8 mouse cellular contexts compared by ENCODE assay signal in the genomic region with DNA sequence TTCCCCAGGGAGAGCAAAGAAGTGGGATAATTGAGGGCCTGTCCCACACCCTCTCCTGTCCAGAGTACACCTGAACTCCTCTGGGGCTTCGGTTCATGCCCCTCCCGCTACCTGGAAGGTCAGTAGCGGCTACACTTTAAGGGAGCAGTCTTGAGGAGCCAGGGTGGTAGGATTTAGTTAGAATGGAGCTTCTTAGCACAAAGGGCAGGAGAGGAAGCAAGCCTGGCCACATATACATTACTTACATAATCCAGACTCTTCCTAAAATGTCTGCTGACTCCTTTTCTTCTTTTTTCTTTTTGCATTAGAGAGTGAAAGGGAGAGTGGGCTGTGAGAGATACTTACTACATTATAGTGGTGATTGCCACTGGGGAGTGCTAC. TPM values are rescaled to one million over a fixed set of nuclear protein-coding genes. Genes with fewer than 3 reads are reported as not detected.
DNase-seq lines count a peak whose midpoint lies in the region; ATAC-seq lines count a peak whose summit lies in the region.

No protein-coding gene starts in this region.

- peak overlapping the region; percentile 41 for H3K4me3 ChIP-seq in heart, embryonic 10.5 days
- H3K4me3 ChIP-seq in megakaryocyte, embryonic 14.5 days (replicated peaks), result peak overlapping the region; percentile 92
- no peak overlapping the region for H3K4me3 ChIP-seq in intestine, embryonic 15.5 days (replicated peaks)
- no peak overlapping the region for H3K4me3 ChIP-seq in neural tube, embryonic 14.5 days (ENCODE audit: low read depth, low read length)

- no peaks in the 10 kb centered on the region for H3K36me3 ChIP-seq in heart, embryonic 10.5 days
- no peaks in the 10 kb centered on the region for H3K36me3 ChIP-seq in megakaryocyte, embryonic 14.5 days (replicated peaks; ENCODE audit: low read length)
- no peaks in the 10 kb centered on the region for H3K36me3 ChIP-seq in intestine, embryonic 15.5 days
- no peaks in the 10 kb centered on the region for H3K36me3 ChIP-seq in neural tube, embryonic 14.5 days (ENCODE audit: control insufficient read depth, insufficient read depth, low read length)

- H3K4me1 ChIP-seq in heart, embryonic 10.5 days, result peaks cover 50% of the 10 kb centered on the region
- peaks cover 96% of the 10 kb centered on the region for H3K4me1 ChIP-seq in megakaryocyte, embryonic 14.5 days
- H3K4me1 ChIP-seq in intestine, embryonic 15.5 days (replicated peaks), result peaks cover 23% of the 10 kb centered on the region
- H3K4me1 ChIP-seq in neural tube, embryonic 14.5 days (ENCODE audit: control insufficient read depth, insufficient read depth, low read length), result peaks cover 11% of the 10 kb centered on the region

- peak overlapping the region; percentile 80 for H3K27ac ChIP-seq in heart, embryonic 10.5 days
- H3K27ac ChIP-seq in intestine, embryonic 15.5 days, result 0 out of 2 replicates have a peak overlapping the region, but pooled peaks have one; percentile 27
- no peak overlapping the region for H3K27ac ChIP-seq in neural tube, embryonic 14.5 days (ENCODE audit: low read depth, low read length)

- peak overlapping the region; percentile 43 for H3K4me2 ChIP-seq in intestine, embryonic 15.5 days (replicated peaks)
- peak overlapping the region; percentile 26; the same call in 1 of the 2 replicates for H3K4me2 ChIP-seq in neural tube, embryonic 14.5 days (ENCODE audit: low read depth, low read length)

- DNase-seq in heart, embryonic 10.5 days (ENCODE audit: low spot score), result no peak
- no peak for DNase-seq in heart, postnatal 4 days
- no peak for DNase-seq in spleen, postnatal 10 days (ENCODE audit: low spot score in 2 of 2)
- DNase-seq in spleen, postnatal 14 days (ENCODE audit: low spot score in 2 of 2), result no peak

- no peak overlapping the region for H3K9ac ChIP-seq in intestine, embryonic 15.5 days
- 0 out of 2 replicates have a peak overlapping the region, but pooled peaks have one; percentile 17 for H3K9ac ChIP-seq in neural tube, embryonic 14.5 days (replicated peaks; ENCODE audit: low read depth, low read length)

- no peaks in the 10 kb centered on the region for H3K9me3 ChIP-seq in heart, embryonic 10.5 days
- no peaks in the 10 kb centered on the region for H3K9me3 ChIP-seq in megakaryocyte, embryonic 14.5 days
- H3K9me3 ChIP-seq in intestine, embryonic 15.5 days, result no peaks in the 10 kb centered on the region
- no peaks in the 10 kb centered on the region for H3K9me3 ChIP-seq in neural tube, embryonic 14.5 days (ENCODE audit: control insufficient read depth, low read length)

- ATAC-seq in megakaryocyte, adult 5-6 weeks (ENCODE audit: poor library complexity, severe bottlenecking), result no peak
- ATAC-seq in intestine, embryonic 15.5 days, result no peak
- no peak for ATAC-seq in neural tube, embryonic 14.5 days (ENCODE audit: low read depth)

- 17% methylated on average over 3 of the region's 3 CpGs for WGBS in heart, embryonic 10.5 days
- WGBS in intestine, embryonic 15.5 days, result 16% methylated on average over 3 of the region's 3 CpGs
- 9% methylated on average over 3 of the region's 3 CpGs for WGBS in neural tube, embryonic 14.5 days

- peaks cover 46% of the 10 kb centered on the region for H3K27me3 ChIP-seq in heart, embryonic 10.5 days (ENCODE audit: insufficient read depth, poor library complexity, severe bottlenecking)
- peaks cover 19% of the 10 kb centered on the region for H3K27me3 ChIP-seq in megakaryocyte, embryonic 14.5 days (replicated peaks)
- peaks cover 27% of the 10 kb centered on the region for H3K27me3 ChIP-seq in intestine, embryonic 15.5 days (replicated peaks)
- H3K27me3 ChIP-seq in neural tube, embryonic 14.5 days (ENCODE audit: control insufficient read depth, insufficient read depth, low read length), result peaks cover 15% of the 10 kb centered on the region

RNA-seq across cellular contexts. Expression of gene Ptgs1, which starts 31.4 kb away (rescaled TPM):
- 12.2 and 16.4 TPM in 2 replicates for polyA plus RNA-seq in heart, embryonic 10.5 days (2016; fragmentation: Nextera tagmentation; extraction: Ambion mirVana)
- 10 to 100 TPM; 13.7 to 16.0 TPM for total RNA-seq in heart, postnatal 4 days (2021)
- polyA plus RNA-seq in megakaryocyte, embryonic 14.5 days (2012; ENCODE audit: insufficient read depth, low replicate concordance), result 118 and 153 TPM in 2 replicates
- 20.2 and 21.3 TPM in 2 replicates for total RNA-seq in megakaryocyte, adult 5-6 weeks (2015)
- 18.9 and 32.4 TPM in 2 replicates for total RNA-seq in megakaryocyte, adult 5-6 weeks (2017)
- 24.7 and 26.0 TPM in 2 replicates for polyA plus RNA-seq in intestine, embryonic 15.5 days (2015; fragmentation: Nextera tagmentation; extraction: Ambion mirVana)
- 2.7 and 7.7 TPM in 2 replicates for polyA plus RNA-seq in neural tube, embryonic 14.5 days (2014; fragmentation: Nextera tagmentation; extraction: Ambion mirVana)

Comparison
In these comparisons a context has a peak if more than half of its experiments do, and no peak if none do; other contexts are left out.
1. H3K4me3 ChIP-seq: peak in heart, embryonic 10.5 days (single experiment) and megakaryocyte, embryonic 14.5 days (single experiment); none in intestine, embryonic 15.5 days (single experiment) and neural tube, embryonic 14.5 days (single experiment).